ENCODE assay signal across 8 mouse cellular contexts in the genomic region with DNA sequence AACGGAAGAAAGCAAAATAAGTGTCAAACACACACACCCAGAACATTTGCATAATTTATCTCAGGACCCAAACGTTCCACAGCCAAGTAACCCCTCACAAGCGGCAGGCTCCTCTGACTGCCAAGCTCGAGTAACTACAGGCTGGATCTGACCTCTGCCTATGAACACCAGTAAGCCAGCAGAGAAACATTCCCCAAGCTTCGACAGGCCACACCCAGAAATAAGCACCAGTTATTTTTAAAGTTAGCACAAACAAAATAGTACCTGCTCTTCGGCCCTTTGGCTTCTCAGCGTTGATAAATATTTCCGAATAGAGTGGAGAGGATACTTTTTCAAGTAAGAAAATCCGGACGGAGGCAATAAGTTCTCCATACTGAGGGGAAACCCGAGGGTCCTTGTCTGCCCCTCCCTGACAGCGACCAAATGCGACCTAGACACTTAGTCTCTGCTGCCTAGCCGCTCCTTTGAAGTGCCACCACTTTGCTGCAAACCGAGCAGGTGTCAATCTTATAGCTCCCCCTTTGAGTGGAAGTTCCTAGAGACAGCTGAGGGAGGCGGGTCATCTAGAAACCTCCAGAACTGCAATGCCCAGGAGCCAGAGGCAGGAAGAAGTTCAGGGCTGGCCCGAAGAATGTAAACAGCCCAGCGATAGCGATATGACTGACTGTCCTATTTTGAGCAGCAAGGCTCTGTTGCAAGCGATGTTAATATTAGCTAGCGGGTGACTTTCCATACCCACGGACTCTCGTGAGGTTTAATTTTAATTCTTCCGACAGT. TPM values are rescaled to one million over a fixed set of nuclear protein-coding genes. Genes with fewer than 3 reads are reported as not detected.
DNase-seq lines count a peak whose midpoint lies in the region; ATAC-seq and TF ChIP-seq lines count a peak whose summit lies in the region.

No protein-coding gene starts in this region.

- H3K9ac ChIP-seq in midbrain, postnatal 0 days (replicated peaks; ENCODE audit: low read length, poor library complexity, severe bottlenecking): no peak overlapping the region
- H3K9ac ChIP-seq in intestine, postnatal 0 days (ENCODE audit: low read depth, low read length): no peak overlapping the region; the same call in 1 of the 2 replicates

- no peaks in the 10 kb centered on the region for H3K9me3 ChIP-seq in midbrain, postnatal 0 days (ENCODE audit: low read length)
- H3K9me3 ChIP-seq in midbrain, embryonic 10.5 days (replicated peaks): no peaks in the 10 kb centered on the region
- H3K9me3 ChIP-seq in intestine, postnatal 0 days (ENCODE audit: control insufficient read depth): no peaks in the 10 kb centered on the region

- no peak for TF ChIP-seq CTCF in midbrain, postnatal 0 days (IDR thresholded peaks at IDR 0.05)
- TF ChIP-seq CTCF in intestine, postnatal 0 days (IDR thresholded peaks at IDR 0.05; ENCODE audit: low read depth): no peak

- no peak overlapping the region for H3K27ac ChIP-seq in midbrain, postnatal 0 days (ENCODE audit: low read depth, low read length)
- H3K27ac ChIP-seq in midbrain, embryonic 10.5 days (replicated peaks): no peak overlapping the region
- no peak overlapping the region for H3K27ac ChIP-seq in intestine, postnatal 0 days (ENCODE audit: low read depth, low read length)

- H3K4me3 ChIP-seq in midbrain, postnatal 0 days (ENCODE audit: low read depth, low read length): 0 out of 2 replicates have a peak overlapping the region, but pooled peaks have one; percentile 5
- no peak overlapping the region for H3K4me3 ChIP-seq in midbrain, embryonic 10.5 days
- H3K4me3 ChIP-seq in intestine, postnatal 0 days (ENCODE audit: low read depth, low read length): peak overlapping the region; percentile 29

- 59% methylated on average over 24 of the region's 24 CpGs for WGBS in midbrain, postnatal 0 days
- WGBS in midbrain, embryonic 10.5 days: 66% methylated on average over 24 of the region's 24 CpGs
- WGBS in intestine, postnatal 0 days: 23% methylated on average over 24 of the region's 24 CpGs

- no peak for ATAC-seq in midbrain, postnatal 0 days (ENCODE audit: low FRiP score)
- peak; percentile 51 for ATAC-seq in erythroid progenitor cell, adult 5-6 weeks (replicated peaks; ENCODE audit: low FRiP score, poor library complexity, severe bottlenecking)
- peak; percentile 22; the same call in 1 of the 2 replicates for ATAC-seq in intestine, postnatal 0 days

- H3K27me3 ChIP-seq in midbrain, postnatal 0 days (ENCODE audit: insufficient read depth, low read length): no peaks in the 10 kb centered on the region
- no peaks in the 10 kb centered on the region for H3K27me3 ChIP-seq in midbrain, embryonic 10.5 days (ENCODE audit: low read depth, poor library complexity, severe bottlenecking)
- H3K27me3 ChIP-seq in intestine, postnatal 0 days (replicated peaks; ENCODE audit: control insufficient read depth, insufficient read depth, low read length): no peaks in the 10 kb centered on the region

- no peak for DNase-seq in midbrain, postnatal 0 days (ENCODE audit: low spot score)
- no peak for DNase-seq in midbrain, embryonic 10.5 days (ENCODE audit: low spot score)
- peak; percentile 44 for DNase-seq in lung, postnatal 14 days
- no peak for DNase-seq in thymus, postnatal 36 days
- no peak for DNase-seq in embryo, embryonic 10.5 days (ENCODE audit: low spot score)
- no peak for DNase-seq in cerebellum, postnatal 4 days (ENCODE audit: low spot score in 2 of 2)

- H3K4me2 ChIP-seq in midbrain, postnatal 0 days (ENCODE audit: low read depth, low read length, poor library complexity, severe bottlenecking): no peak overlapping the region
- peak overlapping the region; percentile 62 for H3K4me2 ChIP-seq in intestine, postnatal 0 days (replicated peaks; ENCODE audit: low read depth)

- H3K4me1 ChIP-seq in midbrain, postnatal 0 days (ENCODE audit: insufficient read depth, low read length): peaks cover 6% of the 10 kb centered on the region
- H3K4me1 ChIP-seq in midbrain, embryonic 10.5 days: peaks cover 49% of the 10 kb centered on the region
- H3K4me1 ChIP-seq in intestine, postnatal 0 days (replicated peaks; ENCODE audit: control insufficient read depth, insufficient read depth, low read length): no peaks in the 10 kb centered on the region

- H3K36me3 ChIP-seq in midbrain, postnatal 0 days (ENCODE audit: insufficient read depth, low read length): no peaks in the 10 kb centered on the region
- no peaks in the 10 kb centered on the region for H3K36me3 ChIP-seq in midbrain, embryonic 10.5 days
- H3K36me3 ChIP-seq in intestine, postnatal 0 days (ENCODE audit: control insufficient read depth, insufficient read depth): no peaks in the 10 kb centered on the region

RNA-seq across cellular contexts. Expression of a gene that starts 6.2 kb away (rescaled TPM):
- 157 and 184 TPM in 2 replicates for total RNA-seq in midbrain, postnatal 0 days (2014; rRNA removed)
- polyA plus RNA-seq in midbrain, postnatal 0 days (2015; fragmentation: Nextera tagmentation; extraction: Ambion mirVana): 65.7 and 70.6 TPM in 2 replicates
- 54.8 and 56.3 TPM in 2 replicates for polyA plus RNA-seq in midbrain, embryonic 10.5 days (2016; fragmentation: Nextera tagmentation; extraction: Ambion mirVana)
- 13.0 and 28.1 TPM in 2 replicates for total RNA-seq in erythroid progenitor cell, adult 5-6 weeks (2015; ENCODE audit: low replicate concordance)
- total RNA-seq in erythroid progenitor cell, adult 5-6 weeks (2017; ENCODE audit: low replicate concordance): 25.2 and 37.4 TPM in 2 replicates
- 22.9 and 26.9 TPM in 2 replicates for polyA plus RNA-seq in intestine, postnatal 0 days (2015; fragmentation: Nextera tagmentation; extraction: Ambion mirVana)
